Mouse (Mus musculus): Measurements from ENCODE around the gene Nmu.

- no peak for TF ChIP-seq CTCF (IDR thresholded peaks at IDR 0.05; ENCODE audit: extremely low read depth, insufficient read depth, insufficient read length, insufficient replicate concordance)
- no peak for TF ChIP-seq POLR2A (IDR thresholded peaks at IDR 0.05; ENCODE audit: low read depth, low read length)
Measured at GRCm38 (mm10) chr5:76351537-76351936, 12.1 kb downstream of the Nmu start.

Data from spleen, adult 2 months (tissue).